Mouse (Mus musculus): ENCODE measurements around the gene Lpar6. TPM values are rescaled to one million over a fixed set of nuclear protein-coding genes. Genes with fewer than 3 reads are reported as not detected.
A peak's percentile ranks its signal among the peaks of the same experiment; 100 is the strongest.

The Lpar6 gene
- 1 to 10 TPM; 6.2 to 6.9 TPM for total RNA-seq (2021)
- long read RNA-seq, experiment 1, full-length matches to known transcripts, result 16 of 16 reads
- long read RNA-seq, experiment 1, partial matches to known transcripts, result 0 of 16 reads
- long read RNA-seq, experiment 1, other reads (novel, unspliced or antisense), result 0 of 16 reads
- long read RNA-seq, experiment 2, full-length matches to known transcripts, result 32 of 32 reads
- long read RNA-seq, experiment 2, partial matches to known transcripts, result 0 of 32 reads
- long read RNA-seq, experiment 2, other reads (novel, unspliced or antisense), result 0 of 32 reads

- DNase-seq (ENCODE audit: low spot score in 2 of 2), result peak; percentile 15 to 28
Measured at GRCm38 (mm10) chr14:73237848-73238321, at the start of gene Lpar6. Gene Lpar6, plus strand, starts transcription at chr14:73237895.

DNA sequence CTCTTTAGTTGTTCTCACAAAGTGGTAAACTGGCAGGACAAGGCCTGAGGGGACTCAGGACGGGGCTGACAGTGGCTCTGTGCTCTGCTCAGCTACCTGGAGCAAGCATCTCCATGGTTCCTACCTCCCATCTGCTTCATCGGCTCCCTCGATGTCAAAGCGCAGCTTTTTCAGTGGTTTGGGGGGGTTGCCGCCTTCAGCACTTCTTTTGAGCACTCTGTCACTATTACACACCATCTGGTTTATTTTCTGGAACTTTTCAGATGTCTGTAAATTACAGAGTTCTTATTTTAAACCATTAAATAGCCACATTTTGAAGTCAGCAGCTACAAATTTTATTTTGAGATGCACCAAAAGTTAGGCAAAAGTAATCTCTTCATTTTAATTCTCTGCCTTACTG lies 38.6 kb upstream of the Lpar6 start:
- no peak for DNase-seq (ENCODE audit: low spot score in 2 of 2)

DNA sequence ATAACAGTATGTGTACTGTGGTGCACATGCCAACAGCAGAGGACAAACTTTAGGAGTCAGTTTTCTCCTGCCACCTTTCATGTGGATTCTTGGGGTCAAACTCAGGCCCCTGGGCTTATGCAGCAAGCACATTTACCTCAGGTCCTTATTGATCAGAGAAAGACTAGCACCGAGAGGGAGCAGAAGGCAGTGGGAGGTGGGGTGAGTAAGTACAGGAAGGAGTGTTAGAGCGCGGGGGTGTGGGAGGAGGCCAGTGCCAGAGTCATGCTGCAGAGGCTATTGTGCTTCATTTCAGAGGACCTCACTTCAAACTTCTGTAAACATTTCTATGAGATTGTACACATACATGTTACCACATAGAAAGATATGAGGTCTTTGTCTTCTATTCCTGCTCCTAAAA lies 36.2 kb upstream of the Lpar6 start:
- DNase-seq (ENCODE audit: low spot score in 2 of 2), result no peak

- DNase-seq (ENCODE audit: low spot score in 2 of 2), result no peak
Measured at GRCm38 (mm10) chr14:73204016-73204415, 33.7 kb upstream of the Lpar6 start.

- DNase-seq (ENCODE audit: low spot score in 2 of 2), result no peak
Measured at GRCm38 (mm10) chr14:73209262-73209661, 28.4 kb upstream of the Lpar6 start.

- no peak for DNase-seq (ENCODE audit: low spot score in 2 of 2)
Measured at GRCm38 (mm10) chr14:73210196-73210595, 27.5 kb upstream of the Lpar6 start.

- DNase-seq (ENCODE audit: low spot score in 2 of 2), result no peak
Measured at GRCm38 (mm10) chr14:73211477-73211876, 26.2 kb upstream of the Lpar6 start.

DNA sequence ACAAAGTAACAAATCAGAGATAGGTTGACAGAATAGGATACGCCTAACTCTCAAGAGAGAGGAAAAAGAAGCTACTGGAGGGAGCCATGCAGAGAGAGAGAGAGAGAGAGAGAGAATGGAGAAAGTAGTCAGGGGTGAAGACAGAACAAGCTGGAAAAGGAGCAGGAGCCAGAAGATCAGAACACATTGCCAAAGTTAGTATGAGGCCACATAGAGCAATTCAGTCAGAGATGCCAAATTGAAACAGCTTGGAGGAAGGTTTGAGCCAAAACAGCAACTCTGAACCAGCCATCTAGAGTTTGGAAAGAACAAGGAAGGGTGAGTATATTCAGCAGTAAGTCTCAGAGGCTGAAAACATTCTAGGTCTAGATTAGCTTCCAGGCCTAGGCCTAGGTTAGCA lies 20.6 kb upstream of the Lpar6 start:
- no peak for DNase-seq (ENCODE audit: low spot score in 2 of 2)

DNA sequence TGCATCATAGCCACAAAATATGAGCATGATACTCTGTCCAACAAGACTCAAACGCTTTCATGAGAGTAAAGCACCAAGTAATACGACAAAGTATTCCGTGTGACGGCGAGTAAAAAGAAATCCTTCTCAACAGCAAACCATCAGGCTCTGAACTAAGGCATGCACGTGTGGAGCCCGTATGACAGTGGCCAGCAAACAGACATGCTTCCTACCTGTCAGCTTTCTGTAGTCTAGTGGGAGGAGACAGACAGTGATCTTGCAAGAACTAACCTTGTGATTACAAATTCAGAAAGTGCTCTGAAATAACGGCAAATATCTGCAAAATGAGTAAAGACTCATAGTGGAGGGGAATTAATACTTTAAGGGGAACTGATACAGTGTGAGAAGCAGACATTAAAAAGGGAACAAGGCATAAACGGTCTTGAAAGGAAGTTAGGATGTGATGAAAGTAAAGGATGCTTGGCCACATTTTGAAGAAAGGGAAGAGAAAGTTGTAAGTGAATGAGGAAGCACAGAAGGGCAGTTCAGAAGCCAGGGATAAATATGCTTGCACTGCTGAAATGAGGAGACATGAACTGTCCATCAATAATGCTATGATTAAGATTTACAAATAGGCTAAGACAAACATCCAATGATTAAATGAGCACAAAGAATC lies 15.3 kb upstream of the Lpar6 start:
- DNase-seq (ENCODE audit: low spot score in 2 of 2), result no peak

DNA sequence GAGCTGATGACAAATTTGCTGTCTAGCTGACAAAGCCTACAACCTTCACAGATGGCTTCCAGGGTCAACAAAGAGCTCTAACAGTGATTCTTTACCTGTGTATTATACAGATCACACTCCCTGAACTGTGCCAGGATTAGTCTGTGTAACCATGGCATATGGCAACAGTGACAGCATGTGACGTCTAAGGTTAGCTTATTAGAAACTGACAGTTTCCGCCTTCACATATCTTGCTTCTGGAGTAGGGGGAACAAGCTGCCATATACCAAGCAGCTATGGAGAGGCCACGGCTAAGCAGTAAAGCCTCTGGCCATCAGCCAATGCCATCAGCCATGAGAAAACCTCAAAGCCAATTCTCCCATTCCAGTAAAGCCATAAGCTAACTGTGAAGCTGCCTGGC lies 11.3 kb upstream of the Lpar6 start:
- no peak for DNase-seq (ENCODE audit: low spot score in 2 of 2)

GRCm38 (mm10) chr14:73226849-73227248 lies 10.8 kb upstream of the Lpar6 start:
- DNase-seq (ENCODE audit: low spot score in 2 of 2), result no peak

GRCm38 (mm10) chr14:73231286-73231982 lies 6.3 kb upstream of the Lpar6 start:
- DNase-seq (ENCODE audit: low spot score in 2 of 2), result no peak

DNA sequence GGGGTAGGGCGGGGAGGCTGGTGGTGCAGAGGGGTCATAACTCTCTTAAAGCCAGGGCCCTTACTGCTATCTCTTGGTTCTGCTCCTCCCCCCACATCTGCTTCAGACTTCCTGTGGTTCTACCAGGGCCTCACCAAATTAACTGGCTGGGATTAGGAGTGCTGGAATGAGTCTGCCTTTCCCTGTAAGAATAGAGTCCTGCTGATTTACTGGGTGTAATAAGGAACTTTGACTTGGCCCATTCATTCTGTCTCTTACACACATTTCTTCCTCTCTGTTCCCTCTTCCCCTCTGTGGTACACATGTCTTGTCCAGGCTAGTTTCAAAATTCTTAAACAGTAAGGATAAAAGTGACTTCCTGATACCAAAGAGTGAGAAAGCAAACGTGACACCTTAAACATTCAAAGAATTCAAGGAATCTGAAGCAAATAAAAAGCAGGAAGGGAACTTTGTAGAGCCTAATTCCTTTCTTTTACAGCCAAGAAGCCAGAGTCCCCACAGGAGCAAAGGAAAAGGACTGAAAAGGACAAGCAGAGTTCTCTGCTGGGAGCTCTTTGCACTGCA lies 3.1 kb upstream of the Lpar6 start:
- no peak for DNase-seq (ENCODE audit: low spot score in 2 of 2)

DNA sequence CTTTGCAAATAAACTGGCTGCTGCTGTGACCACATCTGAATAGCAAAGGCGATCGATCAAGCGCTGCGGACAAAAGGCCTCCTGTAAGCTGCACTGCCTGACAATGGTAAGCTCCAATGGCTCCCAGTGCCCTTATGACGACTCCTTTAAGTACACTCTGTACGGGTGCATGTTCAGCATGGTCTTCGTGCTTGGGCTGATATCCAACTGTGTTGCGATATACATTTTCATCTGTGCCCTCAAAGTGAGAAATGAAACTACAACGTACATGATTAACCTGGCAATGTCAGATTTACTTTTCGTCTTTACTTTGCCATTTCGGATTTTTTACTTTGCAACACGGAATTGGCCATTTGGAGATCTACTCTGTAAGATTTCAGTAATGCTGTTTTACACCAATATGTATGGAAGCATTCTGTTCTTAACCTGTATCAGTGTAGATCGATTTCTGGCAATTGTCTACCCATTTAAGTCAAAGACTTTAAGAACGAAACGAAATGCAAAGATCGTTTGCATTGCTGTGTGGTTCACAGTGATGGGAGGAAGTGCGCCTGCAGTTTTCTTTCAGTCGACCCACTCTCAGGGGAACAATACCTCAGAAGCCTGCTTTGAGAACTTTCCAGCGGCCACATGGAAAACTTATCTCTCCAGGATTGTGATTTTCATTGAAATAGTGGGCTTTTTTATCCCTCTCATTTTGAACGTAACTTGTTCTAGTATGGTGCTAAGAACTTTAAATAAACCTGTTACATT lies 979 bp downstream of the Lpar6 start:
- DNase-seq (ENCODE audit: low spot score in 2 of 2), result no peak

- no peak for DNase-seq (ENCODE audit: low spot score in 2 of 2)
Measured at GRCm38 (mm10) chr14:73239291-73239690, 1.6 kb downstream of the Lpar6 start.

DNA sequence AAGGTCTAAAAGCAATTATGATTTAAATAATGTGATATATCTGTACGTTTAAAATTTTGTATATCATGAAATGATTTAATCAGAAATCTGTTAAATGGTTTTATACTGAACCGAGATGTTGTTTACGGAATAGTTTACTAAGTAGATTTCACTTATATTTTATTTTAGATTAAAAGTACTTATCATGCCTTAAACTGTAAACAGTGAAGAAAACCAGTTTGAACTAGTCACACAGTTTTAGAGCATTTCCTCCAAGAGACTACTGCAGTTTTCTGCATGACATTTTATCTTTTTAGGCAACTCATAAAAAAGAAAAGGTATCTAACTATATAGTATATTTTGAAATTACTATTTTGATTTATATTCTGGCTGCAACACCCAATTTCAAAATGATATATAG lies 2.2 kb downstream of the Lpar6 start:
- no peak for DNase-seq (ENCODE audit: low spot score in 2 of 2)

GRCm38 (mm10) chr14:73244061-73244597 lies 6.4 kb downstream of the Lpar6 start:
- DNase-seq (ENCODE audit: low spot score in 2 of 2), result no peak

DNA sequence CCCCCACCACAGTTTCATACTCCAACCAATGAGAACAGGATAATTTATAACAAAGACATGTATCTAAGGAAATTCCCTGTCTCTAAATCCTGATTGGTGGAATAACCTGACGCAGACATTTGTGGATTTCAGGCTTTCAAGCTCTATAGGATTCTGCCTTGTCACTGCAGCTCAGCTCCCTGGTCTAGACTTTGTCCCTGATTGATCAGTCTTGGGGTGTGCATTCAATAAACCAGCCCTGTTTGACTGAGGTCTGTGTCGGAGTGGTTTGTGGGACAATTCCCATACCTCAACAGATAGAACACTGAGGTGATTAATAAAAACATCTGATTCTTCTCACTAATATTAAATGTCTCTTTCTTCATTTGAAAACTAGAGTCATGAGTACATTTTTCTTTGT lies 12.4 kb downstream of the Lpar6 start:
- DNase-seq (ENCODE audit: low spot score in 2 of 2), result no peak

- DNase-seq (ENCODE audit: low spot score in 2 of 2), result no peak
Measured at GRCm38 (mm10) chr14:73252276-73252675, 14.6 kb downstream of the Lpar6 start.

GRCm38 (mm10) chr14:73253453-73254251 lies 16.0 kb downstream of the Lpar6 start:
- no peak for DNase-seq (ENCODE audit: low spot score in 2 of 2)

All from adrenal gland, postnatal 4 days (tissue).